Mouse (Mus musculus): ENCODE data around the gene Cacna1c. TPM values are rescaled to one million over a fixed set of nuclear protein-coding genes. Genes with fewer than 3 reads are reported as not detected.
A peak's percentile ranks its signal among the peaks of the same experiment; 100 is the strongest.

Gene Cacna1c
- polyA plus RNA-seq, 1 experiment from 2014 or later, result 2.0 TPM

DNA sequence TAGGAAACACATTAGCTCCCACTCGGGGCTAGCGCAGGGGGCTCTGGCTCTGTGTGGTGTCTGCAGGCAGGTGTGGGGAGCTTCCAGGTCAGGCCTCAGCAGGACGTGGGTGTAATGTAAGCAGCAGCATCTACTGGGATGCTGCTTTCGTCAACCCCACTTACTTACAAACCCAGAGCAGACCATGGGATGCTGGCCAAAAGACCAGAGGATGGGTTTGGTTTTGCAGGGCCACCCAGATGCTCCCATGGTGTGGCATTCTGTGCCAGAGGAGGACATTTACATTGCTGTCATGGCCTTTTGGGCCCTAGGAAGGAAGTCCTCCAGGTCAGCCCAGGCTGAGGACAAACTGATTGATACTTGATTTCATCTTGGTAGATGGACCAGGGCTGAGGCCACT is 521.4 kb downstream of the Cacna1c start:
- Histone ChIP-seq H3K27me3 (ENCODE audit: poor library complexity, severe bottlenecking) (no peaks in the 10 kb centered on the region), H3K9me3 (no peaks in the 10 kb centered on the region), H3K27ac (no peak overlapping the region), H3K36me3 (replicated peaks) (no peaks in the 10 kb centered on the region), H3K4me1 (no peaks in the 10 kb centered on the region), H3K4me3 (no peak overlapping the region)
- DNase-seq (ENCODE audit: extremely low spot score, low spot score), result no peak
- 80% methylated on average over 4 of the region's 4 CpGs for WGBS

DNA sequence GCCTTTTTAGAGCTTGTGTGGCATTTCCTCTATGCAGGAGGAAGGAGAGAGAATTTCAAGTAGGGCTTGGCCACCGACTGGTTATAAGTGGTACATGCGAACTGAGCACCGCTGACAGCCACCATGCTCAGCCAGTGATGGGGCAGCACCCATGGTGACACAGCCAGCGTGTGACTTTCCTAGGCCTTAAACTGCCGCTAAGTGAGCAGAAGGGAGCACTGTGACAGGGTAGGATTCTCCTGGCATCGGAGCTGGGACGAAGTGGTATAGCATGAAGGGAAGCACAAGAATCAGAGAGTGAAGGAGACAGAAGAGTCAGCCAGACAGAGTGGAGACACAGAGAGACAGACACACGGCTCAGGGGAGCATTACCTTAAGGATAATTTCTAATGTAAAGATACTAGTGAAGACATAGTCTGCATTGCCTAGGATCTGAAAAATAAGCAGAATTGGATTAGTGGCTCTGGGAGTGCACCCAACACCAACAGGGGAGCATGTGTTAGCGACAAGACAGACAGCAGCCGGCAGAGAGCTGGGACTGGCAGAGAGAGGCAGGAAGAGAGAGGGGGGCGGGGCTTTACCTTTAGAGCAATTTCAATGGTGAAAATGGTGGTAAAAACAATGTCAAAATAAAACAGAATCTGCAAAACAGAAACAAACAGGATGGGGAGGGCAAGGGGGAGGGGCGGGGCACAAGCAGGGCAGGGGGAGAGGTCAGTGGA is 522.1 kb downstream of the Cacna1c start:
- H3K27ac ChIP-seq, result no peak overlapping the region
- no peak overlapping the region for H3K4me3 ChIP-seq
- H3K4me1 ChIP-seq, result no peaks in the 10 kb centered on the region
- H3K9me3 ChIP-seq, result no peaks in the 10 kb centered on the region
- 81% methylated on average over 12 of the region's 12 CpGs for WGBS
- no peaks in the 10 kb centered on the region for H3K36me3 ChIP-seq (replicated peaks)
- DNase-seq (ENCODE audit: extremely low spot score, low spot score), result no peak
- no peaks in the 10 kb centered on the region for H3K27me3 ChIP-seq (ENCODE audit: poor library complexity, severe bottlenecking)

DNA sequence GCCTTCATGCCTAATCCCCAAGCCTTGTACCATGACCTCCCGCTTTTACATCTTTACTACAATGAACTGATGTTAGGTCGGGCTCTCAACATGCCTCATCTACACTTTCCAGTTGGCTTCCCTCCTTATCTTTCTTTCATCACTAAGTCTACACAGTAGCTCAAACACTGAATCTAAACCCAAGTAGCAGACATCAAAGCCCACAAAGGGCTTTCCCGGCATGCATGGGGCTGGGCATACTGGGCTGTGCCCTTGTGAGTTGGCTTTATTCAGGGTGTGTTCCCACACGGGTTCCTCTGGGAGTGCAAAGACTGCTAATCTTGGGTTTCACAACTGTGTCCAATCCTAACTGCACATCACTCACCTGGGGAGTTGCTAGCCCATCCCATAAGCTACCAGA is 542.9 kb downstream of the Cacna1c start:
- H3K4me1 ChIP-seq, result no peaks in the 10 kb centered on the region
- no peak overlapping the region for H3K27ac ChIP-seq
- H3K27me3 ChIP-seq (ENCODE audit: poor library complexity, severe bottlenecking), result no peaks in the 10 kb centered on the region
- no peak for DNase-seq (ENCODE audit: extremely low spot score, low spot score)
- H3K4me3 ChIP-seq, result no peak overlapping the region
- 92% methylated on average over 4 of the region's 4 CpGs for WGBS
- H3K36me3 ChIP-seq (replicated peaks), result no peaks in the 10 kb centered on the region
- no peaks in the 10 kb centered on the region for H3K9me3 ChIP-seq

- Histone ChIP-seq H3K27ac (no peak overlapping the region), H3K9me3 (no peaks in the 10 kb centered on the region), H3K4me3 (no peak overlapping the region), H3K27me3 (ENCODE audit: poor library complexity, severe bottlenecking) (no peaks in the 10 kb centered on the region), H3K4me1 (0 out of 2 replicates have a peak, but pooled peaks cover 2% of the 10 kb centered on the region), H3K36me3 (replicated peaks) (no peaks in the 10 kb centered on the region)
- DNase-seq (ENCODE audit: extremely low spot score, low spot score), result no peak
- WGBS, result 94% methylated on average over 6 of the region's 6 CpGs
Measured at GRCm38 (mm10) chr6:118649121-118649783, 547.0 kb downstream of the Cacna1c start.

DNA sequence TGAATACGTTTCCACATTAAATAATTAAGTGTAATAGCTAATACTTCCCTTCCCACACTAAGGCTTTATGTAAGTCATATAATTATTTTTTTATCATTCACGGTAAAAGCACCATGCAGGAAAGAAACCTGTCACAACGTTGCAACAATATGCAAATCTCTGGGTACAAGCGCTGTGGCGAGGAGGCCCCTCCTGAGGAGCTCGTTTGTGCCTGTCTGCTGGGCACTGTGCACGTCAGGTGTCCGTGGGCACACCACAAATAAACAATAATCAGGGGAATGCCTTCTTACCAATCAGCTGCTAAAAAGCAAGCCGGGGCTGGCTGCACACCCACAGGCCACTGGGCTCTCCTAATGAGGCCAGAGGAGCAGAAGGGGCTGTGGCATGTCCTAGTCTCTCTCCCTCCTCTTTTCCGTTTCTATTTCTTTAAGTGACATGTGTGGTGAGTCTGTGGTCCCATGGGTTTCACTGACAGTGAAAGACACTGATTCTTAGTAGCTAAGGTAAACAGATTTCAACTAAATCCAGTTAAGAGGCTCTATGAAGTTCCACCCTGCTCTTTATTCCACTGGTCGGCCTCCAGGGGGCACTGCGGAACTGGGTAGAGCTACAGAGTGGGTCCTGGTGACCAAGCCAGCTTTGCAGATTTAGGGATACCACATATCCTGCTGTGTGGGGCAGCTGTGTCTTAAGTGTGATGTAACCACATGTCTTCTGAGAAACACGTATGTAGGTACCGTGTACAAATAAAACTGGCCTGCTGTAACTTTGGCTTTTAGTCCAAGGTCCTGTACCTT is 549.8 kb downstream of the Cacna1c start:
- Histone ChIP-seq H3K4me3 (no peak overlapping the region), H3K36me3 (replicated peaks) (no peaks in the 10 kb centered on the region), H3K4me1 (0 out of 2 replicates have a peak, but pooled peaks cover 2% of the 10 kb centered on the region), H3K27me3 (ENCODE audit: poor library complexity, severe bottlenecking) (no peaks in the 10 kb centered on the region), H3K27ac (no peak overlapping the region), H3K9me3 (no peaks in the 10 kb centered on the region)
- 56% methylated on average over 14 of the region's 14 CpGs for WGBS
- peak; percentile 63 for DNase-seq (ENCODE audit: extremely low spot score, low spot score)

GRCm38 (mm10) chr6:118644866-118645265 is 551.4 kb downstream of the Cacna1c start:
- no peak for DNase-seq (ENCODE audit: extremely low spot score, low spot score)
- Histone ChIP-seq H3K27ac (no peak overlapping the region), H3K4me3 (no peak overlapping the region), H3K36me3 (replicated peaks) (no peaks in the 10 kb centered on the region), H3K27me3 (ENCODE audit: poor library complexity, severe bottlenecking) (no peaks in the 10 kb centered on the region), H3K9me3 (no peaks in the 10 kb centered on the region), H3K4me1 (peaks cover 2% of the 10 kb centered on the region; the same call in 1 of the 2 replicates)
- 91% methylated on average over 12 of the region's 12 CpGs for WGBS

GRCm38 (mm10) chr6:118643541-118643940 is 552.7 kb downstream of the Cacna1c start:
- Histone ChIP-seq H3K27me3 (ENCODE audit: poor library complexity, severe bottlenecking) (no peaks in the 10 kb centered on the region), H3K27ac (no peak overlapping the region), H3K4me3 (no peak overlapping the region), H3K9me3 (no peaks in the 10 kb centered on the region), H3K36me3 (replicated peaks) (no peaks in the 10 kb centered on the region), H3K4me1 (peaks cover 8% of the 10 kb centered on the region)
- DNase-seq (ENCODE audit: extremely low spot score, low spot score), result no peak
- WGBS, result 89% methylated on average over 2 of the region's 2 CpGs

GRCm38 (mm10) chr6:118641671-118642325 is 554.4 kb downstream of the Cacna1c start:
- Histone ChIP-seq H3K36me3 (replicated peaks) (0 out of 2 replicates have a peak, but pooled peaks cover 3% of the 10 kb centered on the region), H3K4me1 (peaks cover 8% of the 10 kb centered on the region), H3K27me3 (ENCODE audit: poor library complexity, severe bottlenecking) (no peaks in the 10 kb centered on the region), H3K9me3 (peaks cover 4% of the 10 kb centered on the region), H3K27ac (no peak overlapping the region), H3K4me3 (no peak overlapping the region)
- WGBS, result 83% methylated on average over 6 of the region's 6 CpGs
- DNase-seq (ENCODE audit: extremely low spot score, low spot score), result no peak

DNA sequence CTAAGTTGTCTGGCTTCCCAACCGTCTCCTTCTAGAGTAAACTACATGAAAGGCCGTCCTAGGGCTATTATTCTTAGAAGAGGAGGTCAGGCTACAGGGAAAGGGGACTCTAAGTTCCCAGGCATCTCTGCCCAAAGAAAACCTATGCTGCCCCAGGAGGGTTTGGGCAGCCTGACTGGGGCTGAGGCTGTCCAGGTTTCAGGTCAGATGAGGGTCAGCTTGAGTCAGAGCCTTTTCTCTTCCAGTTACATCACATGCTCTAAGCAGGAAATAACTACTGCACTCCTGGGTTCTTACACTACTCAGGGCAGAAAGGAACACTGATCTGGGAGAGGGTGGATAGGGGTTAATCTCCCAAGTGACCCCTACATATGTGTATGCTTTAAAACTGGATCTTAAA is 556.4 kb downstream of the Cacna1c start:
- Histone ChIP-seq H3K36me3 (replicated peaks) (0 out of 2 replicates have a peak, but pooled peaks cover 3% of the 10 kb centered on the region), H3K4me3 (no peak overlapping the region), H3K4me1 (peaks cover 6% of the 10 kb centered on the region), H3K9me3 (peaks cover 10% of the 10 kb centered on the region), H3K27ac (no peak overlapping the region), H3K27me3 (ENCODE audit: poor library complexity, severe bottlenecking) (no peaks in the 10 kb centered on the region)
- no peak for DNase-seq (ENCODE audit: extremely low spot score, low spot score)
- 64% methylated on average over 2 of the region's 2 CpGs for whole genome bisulfite sequencing

- DNase-seq (ENCODE audit: extremely low spot score, low spot score), result no peak
- H3K4me3 ChIP-seq, result no peak overlapping the region
- H3K4me1 ChIP-seq, result peaks cover 6% of the 10 kb centered on the region
- H3K9me3 ChIP-seq, result peaks cover 10% of the 10 kb centered on the region
- H3K36me3 ChIP-seq (replicated peaks), result 0 out of 2 replicates have a peak, but pooled peaks cover 3% of the 10 kb centered on the region
- no peaks in the 10 kb centered on the region for H3K27me3 ChIP-seq (ENCODE audit: poor library complexity, severe bottlenecking)
- WGBS, result 88% methylated on average over 2 of the region's 2 CpGs
- no peak overlapping the region for H3K27ac ChIP-seq
Measured at GRCm38 (mm10) chr6:118638911-118639310, 557.3 kb downstream of the Cacna1c start.

DNA sequence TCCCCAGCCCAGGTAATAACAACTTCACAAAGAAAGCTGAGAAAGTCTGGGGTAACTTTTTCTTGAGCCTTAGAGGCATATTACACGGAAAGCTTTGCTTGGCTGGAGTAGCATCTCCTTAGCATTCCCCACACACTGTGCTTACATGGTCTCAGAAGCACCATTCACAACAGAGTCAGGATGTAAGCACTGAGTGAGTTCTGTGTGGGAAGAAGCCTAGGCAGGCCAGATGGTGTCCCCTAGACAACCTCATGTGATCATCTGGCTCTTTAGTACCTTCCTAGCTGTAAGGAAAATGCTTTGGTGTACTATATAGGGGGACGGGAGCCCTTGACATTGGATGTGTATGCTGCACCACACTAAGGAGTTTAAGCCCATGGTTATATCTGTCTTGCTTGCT is 563.7 kb downstream of the Cacna1c start:
- 88% methylated on average over 2 of the region's 2 CpGs for WGBS
- H3K4me1 ChIP-seq, result no peaks in the 10 kb centered on the region

DNA sequence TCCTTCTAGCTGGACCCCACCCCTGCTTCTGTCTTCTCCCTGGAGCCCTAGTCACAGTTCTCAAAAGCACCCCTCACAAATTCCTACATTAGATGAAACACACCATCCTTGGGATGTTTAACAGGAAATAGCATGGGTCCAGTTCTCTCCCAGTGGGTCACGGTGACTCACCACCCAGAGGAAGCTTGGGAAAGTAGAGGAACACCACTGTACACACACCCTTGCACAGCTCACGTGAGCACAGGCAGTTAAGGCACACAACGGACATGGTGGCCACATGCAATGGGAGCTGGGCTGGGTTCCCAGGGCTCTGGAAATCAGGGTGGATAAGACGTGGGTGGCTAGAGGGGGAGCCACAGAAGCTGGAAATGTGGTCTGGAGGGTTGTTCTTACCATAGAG is 566.2 kb downstream of the Cacna1c start:
- Histone ChIP-seq H3K36me3 (replicated peaks) (no peaks in the 10 kb centered on the region), H3K9me3 (no peaks in the 10 kb centered on the region), H3K27ac (no peak overlapping the region), H3K27me3 (ENCODE audit: poor library complexity, severe bottlenecking) (no peaks in the 10 kb centered on the region), H3K4me1 (no peaks in the 10 kb centered on the region), H3K4me3 (no peak overlapping the region)
- no peak for DNase-seq (ENCODE audit: extremely low spot score, low spot score)
- WGBS, result 91% methylated on average over 4 of the region's 4 CpGs

More for the DNA sequence above, 563.7 kb downstream of the Cacna1c start:
- no peak overlapping the region for H3K4me3 ChIP-seq
- 0 out of 2 replicates have a peak, but pooled peaks cover 3% of the 10 kb centered on the region for H3K36me3 ChIP-seq (replicated peaks)
- no peak for DNase-seq (ENCODE audit: extremely low spot score, low spot score)
- H3K27me3 ChIP-seq (ENCODE audit: poor library complexity, severe bottlenecking), result no peaks in the 10 kb centered on the region
- no peak overlapping the region for H3K27ac ChIP-seq
- H3K9me3 ChIP-seq, result peaks cover 10% of the 10 kb centered on the region

All from forebrain, embryonic 10.5 days (tissue).